Mouse (Mus musculus): ENCODE measurements around the gene Fchsd2.

GRCm38 (mm10) chr7:101109856-101110350 is 17.2 kb downstream of the Fchsd2 start:
- no peak for TF ChIP-seq CTCF (IDR thresholded peaks at IDR 0.05; ENCODE audit: insufficient read depth, low read depth, low read length)
- TF ChIP-seq POLR2A (IDR thresholded peaks at IDR 0.05; ENCODE audit: insufficient read depth, low read depth, low read length) = no peak
